Mouse (Mus musculus) neural tube, embryonic 15.5 days (tissue): ENCODE results near the gene Alcam. TPM values are rescaled to one million over a fixed set of nuclear protein-coding genes. Genes with fewer than 3 reads are reported as not detected.

Source experiments
- ATAC-seq: fragments of 200-750 bp; cut with Nextera tagmentation; 2 replicates; pipeline ENCODE4 v1.8.0; 2017; ENCODE audit warnings: mild to moderate bottlenecking, moderate TSS enrichment, moderate library complexity; ENCODE audit not compliant: low FRiP score
- H3K27ac ChIP-seq: fragments of 300-500 bp; sonication (generic); replicated peaks from 2 replicates; pipeline ENCODE4 v1.5.1; 2015; ENCODE audit warnings: mild to moderate bottlenecking, inconsistent platforms
- H3K27me3 ChIP-seq: fragments of 300-500 bp; sonication (generic); replicated peaks from 2 replicates; pipeline ENCODE4 v1.6.1; 2015; ENCODE audit warnings: inconsistent platforms
- H3K36me3 ChIP-seq: fragments of 300-500 bp; sonication (generic); 2 replicates; pipeline ENCODE4 v1.6.1; 2015; ENCODE audit warnings: inconsistent platforms
- H3K4me1 ChIP-seq: fragments of 300-500 bp; sonication (generic); 2 replicates; pipeline ENCODE4 v1.6.1; 2015; ENCODE audit warnings: inconsistent platforms
- H3K4me2 ChIP-seq: fragments of 300-500 bp; sonication (generic); 2 replicates; pipeline ENCODE4 v1.6.1; 2015; ENCODE audit warnings: inconsistent platforms, mild to moderate bottlenecking, moderate library complexity
- H3K4me3 ChIP-seq: fragments of 300-500 bp; sonication (generic); replicated peaks from 2 replicates; pipeline ENCODE4 v1.5.1; 2015; ENCODE audit warnings: mild to moderate bottlenecking, inconsistent platforms
- H3K9ac ChIP-seq: fragments of 300-500 bp; sonication (generic); replicated peaks from 2 replicates; pipeline ENCODE4 v1.6.1; 2015; ENCODE audit warnings: mild to moderate bottlenecking, inconsistent platforms
- H3K9me3 ChIP-seq: fragments of 300-500 bp; sonication (generic); replicated peaks from 2 replicates; pipeline ENCODE4 v1.6.1; 2016; ENCODE audit warnings: inconsistent platforms
- WGBS: fragments of 180-500 bp; shearing (Covaris S2); methylation state at CpG from one replicate; pipeline ENCODE4 v1.1.7; 2015; ENCODE audit warnings: mixed read lengths; 5-methylcytosine and 5-hydroxymethylcytosine counted together
- polyA plus RNA-seq: library from polyadenylated mRNA; unstranded; fragments of >200 nt; fragmentation: Nextera tagmentation; extraction: Ambion mirVana; gene quantifications from 2 replicates; pipeline ENCODE4 v1.2.1, GENCODE M21; 2015

The Alcam gene
- polyA plus RNA-seq, 1 experiment from 2014 or later, result 40.0 TPM

GRCm38 (mm10) chr16:52439007-52439406, 14.9 kb downstream of the Alcam start:
- no peaks in the 10 kb centered on the region for H3K4me1 ChIP-seq
- ATAC-seq, result no peak
- no peak overlapping the region for H3K4me3 ChIP-seq
- H3K4me2 ChIP-seq, result no peak overlapping the region
- no peaks in the 10 kb centered on the region for H3K9me3 ChIP-seq
- no peaks in the 10 kb centered on the region for H3K27me3 ChIP-seq
- H3K9ac ChIP-seq, result no peak overlapping the region
- no peak overlapping the region for H3K27ac ChIP-seq
- no peaks in the 10 kb centered on the region for H3K36me3 ChIP-seq
- 89% methylated on average over 6 of the region's 6 CpGs for WGBS

- no peak overlapping the region for H3K27ac ChIP-seq
- no peak overlapping the region for H3K9ac ChIP-seq
- H3K9me3 ChIP-seq, result no peaks in the 10 kb centered on the region
- H3K4me2 ChIP-seq, result no peak overlapping the region
- no peak overlapping the region for H3K4me3 ChIP-seq
- WGBS, result 70% methylated on average over 6 of the region's 6 CpGs
- no peaks in the 10 kb centered on the region for H3K36me3 ChIP-seq
- H3K4me1 ChIP-seq, result no peaks in the 10 kb centered on the region
- ATAC-seq, result no peak
- H3K27me3 ChIP-seq, result no peaks in the 10 kb centered on the region
Observed at GRCm38 (mm10) chr16:52438216-52438904, 15.5 kb downstream of the Alcam start.

- no peak overlapping the region for H3K27ac ChIP-seq
- H3K36me3 ChIP-seq, result no peaks in the 10 kb centered on the region
- 70% methylated on average over 11 of the region's 11 CpGs for WGBS
- no peak overlapping the region for H3K9ac ChIP-seq
- H3K4me3 ChIP-seq, result no peak overlapping the region
- no peaks in the 10 kb centered on the region for H3K27me3 ChIP-seq
- H3K9me3 ChIP-seq, result no peaks in the 10 kb centered on the region
- ATAC-seq, result no peak
- no peaks in the 10 kb centered on the region for H3K4me1 ChIP-seq
- H3K4me2 ChIP-seq, result no peak overlapping the region
Observed at GRCm38 (mm10) chr16:52433189-52433588, 20.7 kb downstream of the Alcam start.

- H3K9me3 ChIP-seq, result no peaks in the 10 kb centered on the region
- H3K4me2 ChIP-seq, result no peak overlapping the region
- no peak overlapping the region for H3K27ac ChIP-seq
- WGBS, result 89% methylated on average over 1 of the region's 1 CpGs
- no peak overlapping the region for H3K9ac ChIP-seq
- no peaks in the 10 kb centered on the region for H3K36me3 ChIP-seq
- H3K4me3 ChIP-seq, result no peak overlapping the region
- no peak for ATAC-seq
- H3K27me3 ChIP-seq, result no peaks in the 10 kb centered on the region
- no peaks in the 10 kb centered on the region for H3K4me1 ChIP-seq
Observed at GRCm38 (mm10) chr16:52432072-52432471, 21.8 kb downstream of the Alcam start.

- no peaks in the 10 kb centered on the region for H3K9me3 ChIP-seq
- H3K4me2 ChIP-seq, result no peak overlapping the region
- H3K9ac ChIP-seq, result no peak overlapping the region
- no peaks in the 10 kb centered on the region for H3K36me3 ChIP-seq
- ATAC-seq, result no peak
- no peaks in the 10 kb centered on the region for H3K4me1 ChIP-seq
- H3K27me3 ChIP-seq, result no peaks in the 10 kb centered on the region
- H3K4me3 ChIP-seq, result no peak overlapping the region
- H3K27ac ChIP-seq, result no peak overlapping the region
- 75% methylated on average over 2 of the region's 2 CpGs for WGBS
Observed at GRCm38 (mm10) chr16:52431590-52431989, 22.3 kb downstream of the Alcam start.

- Histone ChIP-seq H3K4me1 (no peaks in the 10 kb centered on the region), H3K36me3 (no peaks in the 10 kb centered on the region), H3K27ac (no peak overlapping the region), H3K27me3 (no peaks in the 10 kb centered on the region), H3K9me3 (no peaks in the 10 kb centered on the region), H3K4me3 (no peak overlapping the region), H3K4me2 (no peak overlapping the region), H3K9ac (no peak overlapping the region)
- 36% methylated on average over 3 of the region's 3 CpGs for WGBS
- no peak for ATAC-seq
Observed at GRCm38 (mm10) chr16:52430073-52430472, 23.8 kb downstream of the Alcam start.

GRCm38 (mm10) chr16:52429661-52430060, 24.2 kb downstream of the Alcam start:
- Histone ChIP-seq H3K9me3 (no peaks in the 10 kb centered on the region), H3K4me1 (no peaks in the 10 kb centered on the region), H3K27ac (no peak overlapping the region), H3K27me3 (no peaks in the 10 kb centered on the region), H3K9ac (no peak overlapping the region), H3K36me3 (no peaks in the 10 kb centered on the region), H3K4me2 (no peak overlapping the region), H3K4me3 (no peak overlapping the region)
- ATAC-seq, result no peak

- H3K4me1 ChIP-seq, result no peaks in the 10 kb centered on the region
- H3K27me3 ChIP-seq, result no peaks in the 10 kb centered on the region
- H3K4me2 ChIP-seq, result no peak overlapping the region
- no peak overlapping the region; the same call in 1 of the 2 replicates for H3K27ac ChIP-seq
- ATAC-seq, result no peak
- H3K9me3 ChIP-seq, result no peaks in the 10 kb centered on the region
- no peak overlapping the region for H3K9ac ChIP-seq
- H3K4me3 ChIP-seq, result no peak overlapping the region
- no peaks in the 10 kb centered on the region for H3K36me3 ChIP-seq
- 74% methylated on average over 4 of the region's 4 CpGs for WGBS
Observed at GRCm38 (mm10) chr16:52428505-52428904, 25.4 kb downstream of the Alcam start.

GRCm38 (mm10) chr16:52418568-52419158, 35.2 kb downstream of the Alcam start:
- 77% methylated on average over 5 of the region's 5 CpGs for WGBS
- Histone ChIP-seq H3K4me1 (no peaks in the 10 kb centered on the region), H3K4me2 (no peak overlapping the region)

GRCm38 (mm10) chr16:52417982-52418381, 35.9 kb downstream of the Alcam start:
- H3K4me3 ChIP-seq, result no peak overlapping the region
- ATAC-seq, result no peak
- WGBS, result 77% methylated on average over 5 of the region's 5 CpGs

More at GRCm38 (mm10) chr16:52418568-52419158, 35.2 kb downstream of the Alcam start:
- H3K4me3 ChIP-seq, result no peak overlapping the region
- ATAC-seq, result no peak
- no peak overlapping the region for H3K27ac ChIP-seq
- H3K9ac ChIP-seq, result no peak overlapping the region
- H3K36me3 ChIP-seq, result no peaks in the 10 kb centered on the region
- H3K9me3 ChIP-seq, result no peaks in the 10 kb centered on the region
- no peaks in the 10 kb centered on the region for H3K27me3 ChIP-seq

GRCm38 (mm10) chr16:52417146-52417545, 36.7 kb downstream of the Alcam start:
- 96% methylated on average over 7 of the region's 7 CpGs for WGBS
- ATAC-seq, result no peak

More at GRCm38 (mm10) chr16:52417982-52418381, 35.9 kb downstream of the Alcam start:
- no peaks in the 10 kb centered on the region for H3K9me3 ChIP-seq
- H3K4me1 ChIP-seq, result no peaks in the 10 kb centered on the region
- H3K9ac ChIP-seq, result no peak overlapping the region
- no peak overlapping the region for H3K4me2 ChIP-seq
- no peak overlapping the region for H3K27ac ChIP-seq
- no peaks in the 10 kb centered on the region for H3K27me3 ChIP-seq
- H3K36me3 ChIP-seq, result no peaks in the 10 kb centered on the region

GRCm38 (mm10) chr16:52413714-52414113, 40.2 kb downstream of the Alcam start:
- H3K4me2 ChIP-seq, result no peak overlapping the region
- no peak for ATAC-seq
- H3K36me3 ChIP-seq, result no peaks in the 10 kb centered on the region
- 91% methylated on average over 3 of the region's 3 CpGs for WGBS
- H3K9me3 ChIP-seq, result no peaks in the 10 kb centered on the region
- no peak overlapping the region for H3K27ac ChIP-seq
- H3K27me3 ChIP-seq, result no peaks in the 10 kb centered on the region
- H3K4me1 ChIP-seq, result no peaks in the 10 kb centered on the region
- H3K9ac ChIP-seq, result no peak overlapping the region
- no peak overlapping the region for H3K4me3 ChIP-seq

More at GRCm38 (mm10) chr16:52417146-52417545, 36.7 kb downstream of the Alcam start:
- Histone ChIP-seq H3K36me3 (no peaks in the 10 kb centered on the region), H3K4me2 (no peak overlapping the region), H3K4me3 (no peak overlapping the region), H3K27me3 (no peaks in the 10 kb centered on the region), H3K9ac (no peak overlapping the region), H3K9me3 (no peaks in the 10 kb centered on the region), H3K4me1 (no peaks in the 10 kb centered on the region), H3K27ac (no peak overlapping the region)
